Mouse (Mus musculus) bone marrow macrophage, adult 2 months (primary cell): Measurements from ENCODE around the gene Fxyd6.

Source experiments
- CTCF ChIP-seq: IDR thresholded peaks from 2 replicates; pipeline ENCODE4 v1.5.1; 2012; ENCODE audit warnings: low read depth, mild to moderate bottlenecking, low read length, moderate library complexity
- POLR2A ChIP-seq: IDR thresholded peaks from 2 replicates; pipeline ENCODE4 v1.6.1; 2012; ENCODE audit warnings: mild to moderate bottlenecking, low read depth, low read length, borderline replicate concordance

- TF ChIP-seq CTCF (no peak), POLR2A (no peak)
Measured at GRCm38 (mm10) chr9:45362051-45362461, 7.9 kb upstream of the Fxyd6 start.
